Mouse (Mus musculus) testis, adult 2 months (tissue): ENCODE data around the gene Ubxn10.

Experiments used
- CTCF ChIP-seq: fragments of 200-500 bp; IDR thresholded peaks from 2 replicates; pipeline ENCODE4 v1.5.1; 2012; ENCODE audit warnings: low read depth, mild to moderate bottlenecking, inconsistent platforms, low read length, moderate library complexity; ENCODE audit not compliant: control insufficient read depth, insufficient read depth, insufficient replicate concordance
- POLR2A ChIP-seq: fragments of 200-500 bp; IDR thresholded peaks from 2 replicates; pipeline ENCODE4 v1.6.1; 2012; ENCODE audit warnings: low read depth, mild to moderate bottlenecking, inconsistent platforms, low read length, moderate library complexity; ENCODE audit not compliant: control insufficient read depth

GRCm38 (mm10) chr4:138698296-138698695 is 38.7 kb downstream of the Ubxn10 start:
- TF ChIP-seq CTCF (no peak), POLR2A (no peak)
